Mouse (Mus musculus): Measurements from ENCODE around the gene Ccdc186. TPM values are rescaled to one million over a fixed set of nuclear protein-coding genes. Genes with fewer than 3 reads are reported as not detected.

Ccdc186 gene
- total RNA-seq (2021): 10 to 100 TPM; 21.2 to 27.3 TPM
- long read RNA-seq, experiment 1, partial matches to known transcripts: 1 of 2 reads
- long read RNA-seq, experiment 1, other reads (novel, unspliced or antisense): 1 of 2 reads
- long read RNA-seq, experiment 2, full-length matches to known transcripts: 3 of 13 reads
- long read RNA-seq, experiment 2, partial matches to known transcripts: 5 of 13 reads
- long read RNA-seq, experiment 2, other reads (novel, unspliced or antisense): 5 of 13 reads

DNA sequence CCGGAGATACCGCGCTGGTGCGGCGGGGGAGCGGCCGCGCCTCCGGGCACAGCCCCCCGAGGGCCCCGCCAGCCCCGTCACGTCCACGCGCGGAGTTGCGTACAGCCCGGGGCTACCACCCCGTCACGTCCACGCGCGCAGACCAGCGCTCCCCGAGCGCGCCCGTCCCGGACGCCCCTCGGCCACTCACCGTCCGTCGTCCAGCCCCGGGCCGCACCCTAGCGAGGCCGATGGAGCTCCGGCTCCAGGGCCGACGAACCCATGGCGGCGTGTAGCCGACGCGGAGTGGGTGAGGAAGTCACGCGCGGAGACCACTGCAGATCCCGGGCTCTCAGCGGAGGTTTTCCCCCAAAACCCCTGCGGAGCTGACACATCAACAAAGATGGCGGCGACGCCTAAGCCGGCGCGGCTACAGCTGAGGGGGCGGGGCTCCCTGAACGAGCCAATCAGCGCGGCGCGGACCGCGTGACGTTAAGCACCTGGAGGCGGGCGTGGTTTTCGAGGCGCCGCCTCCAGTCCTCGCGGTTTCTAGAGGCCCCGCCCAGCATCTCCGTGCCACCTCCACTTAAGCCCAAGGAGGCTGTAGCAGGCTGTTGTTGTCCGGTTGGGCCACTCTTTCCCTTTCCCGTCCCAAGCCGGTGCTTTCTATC is at the start of gene Ccdc186:
Gene Ccdc186, minus strand, starts transcription at position 393 of the 650 bp plus-strand sequence.
- peak; percentile 89 to 91 for DNase-seq (ENCODE audit: low spot score in 2 of 2)

DNA sequence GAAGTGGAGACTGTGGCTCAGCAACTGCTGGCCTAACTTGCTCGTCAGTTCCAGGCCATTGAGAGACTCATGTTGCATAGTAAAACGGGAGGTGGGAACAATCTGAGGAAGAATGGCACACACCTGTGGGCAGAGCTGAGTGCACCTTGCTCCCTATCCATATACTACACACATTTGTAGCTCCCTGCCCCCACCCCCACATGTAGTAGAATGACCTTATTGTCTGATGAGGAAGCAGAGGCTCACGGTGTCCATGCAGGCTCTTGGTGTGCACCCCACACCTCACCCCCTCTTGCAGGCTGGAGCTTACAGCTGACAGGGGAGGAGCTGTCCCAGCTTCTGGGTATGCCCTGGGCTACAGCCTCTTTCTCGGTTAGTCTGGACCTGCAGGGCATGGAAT is 45.7 kb upstream of the Ccdc186 start:
- no peak for DNase-seq (ENCODE audit: low spot score in 2 of 2)

DNA sequence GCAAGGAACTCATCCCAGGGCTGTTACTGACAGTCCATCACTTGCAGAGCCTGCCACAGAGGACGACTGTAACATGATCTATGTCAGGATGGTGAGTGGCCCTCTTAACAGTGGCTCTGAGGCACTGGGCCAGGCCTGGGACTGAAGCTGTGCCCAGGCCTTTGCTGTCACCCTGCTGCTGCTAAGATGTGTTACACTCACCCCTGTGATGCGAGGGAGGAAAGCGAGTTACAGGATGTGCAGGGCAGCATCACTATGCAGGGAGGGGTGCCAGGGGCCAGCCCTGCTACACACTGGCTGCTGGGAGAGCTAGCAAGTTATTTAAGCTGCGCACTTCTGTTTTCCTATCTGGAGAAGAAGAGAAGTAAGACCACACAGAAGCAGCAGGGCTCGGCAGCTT is 34.5 kb upstream of the Ccdc186 start:
- DNase-seq (ENCODE audit: low spot score in 2 of 2): no peak

DNA sequence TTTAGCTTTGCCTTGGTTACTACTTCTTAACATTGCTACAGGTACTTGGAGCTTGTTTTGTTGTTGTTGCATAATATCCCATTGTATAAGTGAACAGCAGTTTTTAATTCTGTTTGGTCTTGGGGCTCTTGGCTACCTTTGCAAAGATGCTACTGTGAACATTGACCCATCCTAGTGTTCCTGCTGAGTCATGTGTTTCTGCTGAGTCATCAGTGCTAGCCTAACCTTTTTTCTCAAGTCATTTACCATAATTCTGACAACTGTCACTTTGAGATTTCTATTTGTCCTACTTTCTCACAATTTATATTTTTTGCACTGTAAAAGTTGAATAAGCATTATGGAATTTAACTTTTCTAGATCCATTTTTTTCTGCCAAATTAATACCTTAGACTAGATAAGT is 30.6 kb upstream of the Ccdc186 start:
- no peak for DNase-seq (ENCODE audit: low spot score in 2 of 2)

DNA sequence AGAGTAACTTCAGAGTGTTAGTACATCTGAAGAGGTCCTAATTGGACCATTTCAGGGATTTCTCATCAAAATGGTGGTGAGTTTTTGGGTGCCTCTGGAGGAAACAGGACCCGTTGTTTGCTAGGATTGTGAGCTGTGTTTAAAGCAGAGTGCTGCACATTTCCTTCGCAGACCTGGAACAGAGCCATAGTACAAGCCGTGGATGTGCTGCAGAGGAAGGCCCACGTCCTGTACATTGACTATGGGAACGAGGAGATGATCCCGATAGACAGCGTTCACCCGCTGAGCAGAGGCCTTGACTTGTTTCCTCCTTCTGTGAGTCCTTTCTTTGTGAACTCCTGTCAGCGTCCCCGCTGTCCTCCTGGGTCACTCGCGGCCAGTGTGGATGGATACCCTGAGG is 21.0 kb upstream of the Ccdc186 start:
- DNase-seq (ENCODE audit: low spot score in 2 of 2): no peak

DNA sequence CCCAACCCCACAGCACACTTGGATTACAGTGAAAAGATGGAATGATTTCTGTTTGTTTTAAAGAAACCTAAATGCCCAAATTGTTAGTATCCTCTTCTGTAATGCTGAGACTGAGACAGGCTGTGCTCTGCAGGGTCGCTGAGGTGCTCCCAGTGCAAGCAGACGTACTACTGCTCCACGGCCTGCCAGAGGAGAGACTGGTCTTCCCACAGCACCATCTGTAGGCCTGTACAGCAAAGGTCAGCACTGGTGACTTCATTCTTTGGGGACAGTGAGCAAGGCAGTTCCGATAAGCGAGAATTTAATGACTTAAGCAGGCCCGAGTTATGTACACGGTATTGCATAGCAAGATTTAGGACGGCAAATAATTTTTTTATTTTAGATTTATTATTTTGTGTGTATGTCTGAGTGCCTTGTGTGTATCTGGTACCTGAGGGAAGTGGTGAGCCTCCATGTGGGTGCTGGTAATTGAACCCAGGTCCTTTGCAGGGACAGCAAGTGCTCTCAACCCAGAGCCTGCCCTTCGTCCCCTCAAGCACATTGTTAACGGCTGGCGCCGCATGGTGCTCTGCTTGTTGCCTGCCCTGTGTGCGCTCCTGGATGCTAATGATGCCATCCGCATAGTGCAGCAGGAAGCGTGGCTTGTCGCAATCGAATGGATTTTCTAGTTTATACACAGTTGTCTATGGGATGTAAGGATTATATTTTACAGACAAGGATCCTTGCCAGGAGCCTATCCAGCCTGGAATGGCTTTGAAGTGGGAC is 17.1 kb upstream of the Ccdc186 start:
- no peak for DNase-seq (ENCODE audit: low spot score in 2 of 2)

DNA sequence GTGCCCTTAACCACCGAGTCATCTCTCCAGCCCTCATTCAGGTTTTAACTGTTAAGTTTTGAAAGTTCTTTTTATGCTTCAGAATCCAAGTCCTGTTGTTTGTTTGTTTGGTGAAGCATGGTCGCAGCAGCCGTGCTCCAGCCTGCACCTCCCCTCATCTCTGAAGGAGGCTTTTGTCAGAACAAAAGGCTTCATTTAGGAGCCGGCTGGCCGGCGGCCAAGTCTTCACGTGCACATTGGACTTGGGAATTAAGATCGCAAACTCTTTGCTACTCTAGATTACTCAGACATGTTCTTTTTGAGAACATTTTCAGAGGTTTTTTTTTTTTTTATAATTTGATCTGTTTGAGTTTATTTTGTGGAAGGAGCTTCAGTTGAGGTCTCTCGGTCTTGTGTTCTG is 13.3 kb upstream of the Ccdc186 start:
- DNase-seq (ENCODE audit: low spot score in 2 of 2): no peak

DNA sequence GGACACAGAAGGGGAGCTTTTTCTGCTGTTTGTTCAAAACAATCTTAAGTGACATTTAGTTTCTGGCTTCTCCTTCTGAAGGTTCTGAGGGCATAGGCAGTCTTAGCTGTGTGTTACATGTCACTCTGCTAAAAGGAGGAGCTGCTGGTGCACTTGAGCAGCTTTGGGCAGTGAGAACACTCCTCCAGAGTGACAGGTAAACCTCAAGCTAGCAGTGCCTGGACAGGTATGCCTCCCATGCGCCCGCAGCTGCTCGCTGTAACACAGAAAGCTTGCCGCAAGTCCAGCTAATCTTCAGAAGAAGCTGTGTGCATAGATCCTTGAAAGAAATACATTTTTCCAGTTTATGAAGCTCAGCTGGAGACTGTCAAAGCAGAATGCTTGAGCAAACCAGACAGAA is 8.2 kb upstream of the Ccdc186 start:
- DNase-seq (ENCODE audit: low spot score in 2 of 2): no peak

DNA sequence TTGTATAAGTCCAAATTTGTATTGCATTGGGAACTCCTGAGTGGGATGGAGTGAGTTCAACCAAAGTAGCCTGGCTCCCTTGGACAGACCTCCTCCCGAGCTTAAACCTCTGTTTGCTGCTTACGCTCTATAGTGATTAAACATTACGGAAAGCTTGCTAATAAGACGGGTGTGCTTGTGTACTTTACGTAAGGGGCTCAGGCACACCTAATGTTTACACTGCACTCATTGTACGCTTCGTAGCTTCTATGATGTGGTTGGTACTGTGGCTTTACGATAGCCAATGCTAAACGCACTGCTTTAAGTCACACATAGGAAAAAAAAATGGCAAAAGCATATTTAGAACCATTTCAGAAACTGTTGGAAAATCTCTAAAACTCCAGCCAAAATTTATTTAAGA is 7.3 kb upstream of the Ccdc186 start:
- DNase-seq (ENCODE audit: low spot score in 2 of 2): no peak

DNA sequence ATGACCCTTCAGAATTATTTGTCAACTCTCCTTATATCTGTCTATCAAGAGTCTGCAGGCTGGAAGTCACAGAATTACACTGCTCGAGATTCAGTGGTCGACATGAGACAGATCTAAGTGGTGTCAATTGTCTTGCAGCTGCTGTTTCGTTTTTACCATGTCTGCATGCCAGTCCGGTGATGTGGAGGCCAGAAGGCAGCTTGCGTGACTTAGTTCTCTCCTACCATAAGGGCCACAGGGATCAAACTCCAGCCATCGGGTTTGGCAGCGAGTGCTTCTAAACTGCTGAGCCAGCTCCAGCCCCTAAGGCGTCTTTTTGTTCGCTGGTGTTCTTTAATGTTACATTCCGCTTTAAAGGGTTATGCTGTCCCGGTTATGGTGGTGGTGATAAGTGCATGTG is 6.3 kb upstream of the Ccdc186 start:
- no peak for DNase-seq (ENCODE audit: low spot score in 2 of 2)

DNA sequence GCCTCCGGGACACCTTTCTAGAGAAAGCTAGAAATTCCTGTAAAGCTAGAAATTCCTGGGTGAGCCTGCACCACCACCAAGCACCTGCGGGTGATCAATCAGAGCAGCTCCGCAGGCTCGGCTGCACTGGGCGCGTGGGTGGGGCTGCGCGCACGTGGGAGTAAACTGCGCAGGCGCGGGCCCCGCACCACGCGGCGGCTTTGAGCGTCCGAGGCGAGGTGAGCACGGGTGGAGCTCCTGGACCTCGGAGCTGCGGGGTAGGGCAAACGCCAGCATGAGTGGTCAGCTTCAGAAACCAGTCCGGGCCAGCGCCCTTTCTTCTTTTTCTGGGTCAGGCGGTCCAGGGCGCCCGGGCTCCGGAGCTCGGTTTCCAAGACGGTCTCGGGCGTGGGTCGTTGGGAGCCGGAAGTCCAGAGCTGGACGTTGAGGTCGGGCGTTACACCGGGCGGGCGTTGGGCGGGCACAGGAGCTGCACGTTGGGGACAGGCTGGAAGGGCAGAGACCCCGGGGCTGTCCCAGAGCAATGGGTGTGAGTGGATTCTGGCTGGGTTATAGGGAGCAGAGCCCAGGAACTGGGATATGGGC is 4.1 kb upstream of the Ccdc186 start, which contains the start of gene Tdrd1:
Gene Tdrd1, plus strand, starts transcription at position 163 of the 585 bp plus-strand sequence.
- DNase-seq (ENCODE audit: low spot score in 2 of 2): no peak

DNA sequence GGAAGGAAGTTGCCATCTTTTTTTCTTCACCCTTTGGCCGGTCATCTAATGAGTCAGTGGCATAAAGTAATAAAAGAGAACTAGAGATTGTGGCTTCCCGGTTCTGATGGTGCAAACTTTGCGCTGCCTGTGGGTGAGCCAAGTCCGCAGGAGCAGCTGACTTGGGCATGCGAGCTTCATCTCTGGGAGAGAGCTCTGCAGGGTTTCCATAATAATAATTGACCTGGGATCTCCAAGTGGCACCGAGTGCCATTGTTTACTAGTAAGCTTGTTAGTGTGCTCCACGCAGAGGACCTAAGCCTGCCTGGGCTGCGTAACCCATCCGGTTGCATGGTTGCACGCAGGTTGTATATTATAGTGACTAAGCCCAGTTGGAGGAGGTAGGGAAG is 452 bp upstream of the Ccdc186 start:
- no peak for DNase-seq (ENCODE audit: low spot score in 2 of 2)

DNA sequence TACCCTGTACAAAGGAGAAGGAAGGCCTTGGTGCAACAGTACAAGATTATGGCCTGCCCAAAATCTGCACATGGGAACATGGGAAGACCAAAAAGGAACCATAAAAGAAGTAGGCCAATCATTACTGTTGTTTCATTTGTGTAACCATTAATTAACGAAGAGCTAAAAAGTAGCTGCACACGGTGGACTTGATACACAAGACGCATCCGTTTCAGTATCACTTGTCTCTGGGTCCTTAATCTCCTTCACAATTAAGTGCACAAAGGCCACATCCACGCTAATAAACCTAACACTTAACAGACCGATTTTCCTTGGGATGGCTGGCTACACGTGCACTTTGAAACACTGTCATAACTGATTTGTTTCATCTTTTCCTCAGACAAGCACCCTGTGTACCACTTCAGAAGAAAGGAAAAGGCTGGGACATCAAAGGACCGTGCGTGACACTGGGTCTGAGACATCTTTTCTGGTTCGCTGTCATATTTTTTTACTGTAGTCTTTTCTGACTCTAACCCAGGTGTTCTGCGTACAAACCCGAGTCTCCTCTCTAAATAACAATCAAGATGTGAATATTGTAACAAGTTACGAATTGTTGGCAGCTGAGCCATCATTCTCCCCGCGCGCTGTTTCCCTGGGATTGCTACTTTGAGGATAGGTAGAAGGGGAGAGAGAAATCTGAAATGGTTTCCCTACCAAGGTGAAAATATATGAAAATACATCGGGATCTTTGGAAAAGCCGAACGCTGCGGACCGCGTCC is 771 bp downstream of the Ccdc186 start:
- DNase-seq (ENCODE audit: low spot score in 2 of 2): no peak

DNA sequence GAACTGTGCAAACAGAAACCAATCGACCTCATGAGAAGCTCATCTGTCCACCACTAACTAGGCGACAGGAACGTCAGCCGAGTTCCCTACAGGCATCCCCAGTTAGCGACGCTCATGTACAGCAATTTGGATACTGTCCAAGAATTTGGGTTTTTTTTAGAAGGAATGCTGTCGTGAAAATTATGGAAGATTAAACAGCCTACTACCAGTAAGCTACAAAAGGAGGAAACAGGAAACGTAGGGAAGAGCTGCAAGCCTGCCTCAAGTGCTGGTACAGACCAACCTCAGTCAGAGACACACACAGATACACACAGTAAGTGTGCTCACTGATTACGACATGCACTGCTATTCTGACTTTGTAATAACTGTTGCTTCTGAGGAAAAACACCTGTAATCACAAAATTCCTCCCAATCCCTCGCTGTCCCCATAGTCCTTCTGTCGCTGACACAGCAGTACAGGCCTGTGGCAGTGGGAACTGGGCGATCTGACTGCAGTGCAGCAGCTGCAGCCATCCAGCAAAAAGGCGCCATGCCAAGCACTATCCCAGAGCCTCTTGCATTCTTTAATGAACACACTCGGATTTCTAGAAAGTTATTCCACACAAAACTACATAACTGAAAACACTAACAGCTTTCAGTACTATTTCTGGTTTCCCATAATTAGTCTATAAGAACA is 4.0 kb downstream of the Ccdc186 start:
- DNase-seq (ENCODE audit: low spot score in 2 of 2): no peak

DNA sequence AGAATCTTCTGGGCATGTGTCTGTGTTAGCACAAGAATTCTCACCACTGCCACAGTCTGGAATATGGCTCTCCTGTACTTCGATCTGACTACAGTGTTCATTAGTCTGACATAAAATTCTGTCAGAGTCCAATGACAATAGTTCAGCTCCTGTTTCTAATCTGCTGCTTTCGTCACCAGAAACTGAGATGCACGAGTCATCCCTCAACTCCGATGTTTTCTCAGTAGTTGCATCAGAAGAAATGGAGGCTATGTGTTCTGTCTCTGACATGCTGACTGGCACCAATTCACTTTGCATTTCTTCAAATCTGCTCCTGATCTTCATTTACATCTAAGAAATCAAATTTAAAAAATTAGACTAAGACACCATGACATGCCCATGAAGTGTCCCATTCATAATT is 8.6 kb downstream of the Ccdc186 start:
- no peak for DNase-seq (ENCODE audit: low spot score in 2 of 2)

DNA sequence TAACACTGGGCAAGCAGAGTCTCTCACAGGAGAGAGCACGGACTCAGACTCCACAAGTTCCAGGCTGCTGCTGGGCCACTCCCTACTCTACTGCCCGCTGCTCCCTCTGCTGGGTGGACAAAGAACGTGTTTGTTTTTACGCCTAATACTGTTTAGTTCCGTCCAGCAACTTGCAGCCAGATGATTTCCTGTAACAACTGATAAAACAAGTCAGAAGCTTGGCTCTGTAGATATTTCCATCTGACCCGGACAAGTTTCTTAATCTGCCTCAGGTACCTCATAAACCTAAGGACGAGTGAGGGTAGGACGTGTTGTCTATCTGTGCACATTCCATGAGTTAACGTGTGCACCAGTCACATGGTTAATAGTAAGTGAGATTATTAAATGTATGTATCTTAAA is 10.4 kb downstream of the Ccdc186 start:
- peak in 1 of 2 experiments; percentile 35 for DNase-seq (ENCODE audit: low spot score in 2 of 2)

DNA sequence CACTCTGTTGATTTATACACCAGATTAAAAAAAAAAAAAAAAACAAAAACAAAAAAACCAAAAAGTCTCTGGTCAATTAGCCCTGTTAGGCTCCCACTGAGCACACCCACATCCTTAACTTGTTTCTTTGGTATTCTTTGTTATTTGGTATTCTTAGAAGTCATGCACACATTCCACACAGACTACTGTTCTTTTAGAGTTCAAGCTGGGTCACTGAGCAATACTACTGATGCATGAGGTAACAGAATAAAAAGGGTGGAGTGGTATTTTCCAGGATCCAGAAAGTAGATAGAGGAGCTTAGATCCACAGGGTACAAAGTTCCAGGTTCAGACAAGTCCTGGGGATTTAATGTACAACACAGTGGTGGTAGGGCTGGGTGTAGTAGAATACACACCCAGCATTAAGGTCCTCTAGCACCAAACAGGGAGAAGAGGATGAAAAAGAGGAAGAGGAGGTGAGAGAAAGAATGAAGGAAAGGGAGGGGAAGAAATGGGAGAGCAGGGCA is 11.3 kb downstream of the Ccdc186 start:
- DNase-seq (ENCODE audit: low spot score in 2 of 2): no peak

DNA sequence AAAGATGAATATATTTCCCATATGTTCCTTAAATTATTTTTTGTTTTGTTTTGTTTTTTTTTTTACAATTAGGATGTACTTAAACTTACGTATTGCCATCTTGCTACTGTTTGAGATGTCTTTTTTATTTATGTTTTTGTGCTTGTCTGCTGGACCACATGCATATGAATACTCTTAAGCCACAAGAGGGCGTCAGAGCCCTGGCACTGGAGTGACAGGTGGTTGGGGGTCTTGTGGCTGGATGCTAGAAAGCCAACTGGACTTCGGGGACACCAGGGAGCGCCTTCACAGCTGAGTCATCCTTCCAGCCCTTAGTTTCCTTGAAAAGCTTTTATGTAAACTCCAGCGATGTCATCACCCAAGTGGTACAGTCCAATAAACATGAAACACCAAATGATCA is 13.2 kb downstream of the Ccdc186 start:
- no peak for DNase-seq (ENCODE audit: low spot score in 2 of 2)

DNA sequence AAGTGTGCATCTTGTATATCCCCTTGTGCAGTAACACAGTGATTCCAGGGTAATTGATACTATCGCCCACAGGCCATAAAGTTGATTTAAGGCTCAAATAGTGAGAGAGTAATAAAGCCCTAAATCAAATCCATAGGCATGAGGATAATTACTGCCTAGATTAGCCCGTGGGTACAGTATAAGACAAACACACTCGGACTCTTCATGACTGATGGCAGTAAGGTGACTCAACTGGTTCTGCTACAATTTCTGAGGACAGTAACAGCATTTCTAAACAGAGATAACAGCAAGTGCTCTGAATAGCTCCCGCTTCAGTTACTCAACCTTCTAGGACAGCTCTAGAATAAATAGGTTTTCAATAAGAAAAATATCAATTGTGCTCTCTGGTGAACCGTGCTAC is 14.9 kb downstream of the Ccdc186 start:
- no peak for DNase-seq (ENCODE audit: low spot score in 2 of 2)

DNA sequence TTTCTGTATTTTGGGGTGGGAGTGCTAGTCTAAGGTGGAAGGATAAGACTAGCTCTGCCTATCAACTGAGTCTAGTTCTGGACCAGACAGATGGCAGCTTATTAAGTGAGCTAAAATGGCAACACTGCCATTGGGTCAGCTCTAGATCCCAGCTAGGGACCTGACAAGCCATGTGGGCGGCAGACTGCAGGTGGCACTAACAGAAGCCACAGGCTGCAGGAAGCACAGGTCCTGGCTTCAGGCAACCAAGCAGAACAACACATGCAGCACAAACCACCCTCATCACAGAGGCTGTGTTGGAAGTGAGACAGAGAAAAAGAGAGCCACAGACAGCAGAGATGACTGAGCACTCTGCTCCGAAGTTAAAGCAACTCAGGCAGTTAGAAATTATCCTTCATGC is 16.6 kb downstream of the Ccdc186 start:
- DNase-seq (ENCODE audit: low spot score in 2 of 2): no peak

DNA sequence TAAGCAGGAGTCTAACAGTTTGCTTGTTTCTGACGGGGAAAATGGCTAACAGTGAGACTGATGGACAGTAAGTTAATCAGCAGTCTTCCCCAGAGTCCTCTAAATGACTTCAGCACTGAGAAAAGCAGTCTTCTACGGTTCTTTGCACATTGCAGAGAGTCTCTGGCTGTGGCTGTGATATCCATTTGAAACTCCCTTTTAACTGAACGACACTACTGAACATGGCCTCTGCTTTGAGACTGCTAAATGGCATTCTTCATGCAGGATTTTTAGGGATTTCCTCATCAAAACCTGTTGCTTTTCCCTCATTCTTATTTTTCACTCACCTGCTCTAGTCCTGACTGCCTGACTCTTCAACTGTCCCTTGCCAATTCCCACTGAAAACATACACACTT is 19.6 kb downstream of the Ccdc186 start:
- DNase-seq (ENCODE audit: low spot score in 2 of 2): no peak
